Mouse (Mus musculus): Measurements from ENCODE around the gene Syne3. TPM values are rescaled to one million over a fixed set of nuclear protein-coding genes. Genes with fewer than 3 reads are reported as not detected.

Syne3 gene
- total RNA-seq, 2 experiments from 2014 or later, result 4.1 to 4.7 TPM

- Histone ChIP-seq H3K27ac (peak overlapping the region; percentile 79), H3K4me3 (no peak overlapping the region; the same call in 1 of the 2 replicates)
- TF ChIP-seq CTCF (IDR thresholded peaks at IDR 0.05), result no peak
- intact Hi-C loops (cut with DNase I), result no loop called here
- peak; percentile 44 for DNase-seq
Measured at GRCm38 (mm10) chr12:104992123-104992741, 17.4 kb downstream of the Syne3 start.

DNA sequence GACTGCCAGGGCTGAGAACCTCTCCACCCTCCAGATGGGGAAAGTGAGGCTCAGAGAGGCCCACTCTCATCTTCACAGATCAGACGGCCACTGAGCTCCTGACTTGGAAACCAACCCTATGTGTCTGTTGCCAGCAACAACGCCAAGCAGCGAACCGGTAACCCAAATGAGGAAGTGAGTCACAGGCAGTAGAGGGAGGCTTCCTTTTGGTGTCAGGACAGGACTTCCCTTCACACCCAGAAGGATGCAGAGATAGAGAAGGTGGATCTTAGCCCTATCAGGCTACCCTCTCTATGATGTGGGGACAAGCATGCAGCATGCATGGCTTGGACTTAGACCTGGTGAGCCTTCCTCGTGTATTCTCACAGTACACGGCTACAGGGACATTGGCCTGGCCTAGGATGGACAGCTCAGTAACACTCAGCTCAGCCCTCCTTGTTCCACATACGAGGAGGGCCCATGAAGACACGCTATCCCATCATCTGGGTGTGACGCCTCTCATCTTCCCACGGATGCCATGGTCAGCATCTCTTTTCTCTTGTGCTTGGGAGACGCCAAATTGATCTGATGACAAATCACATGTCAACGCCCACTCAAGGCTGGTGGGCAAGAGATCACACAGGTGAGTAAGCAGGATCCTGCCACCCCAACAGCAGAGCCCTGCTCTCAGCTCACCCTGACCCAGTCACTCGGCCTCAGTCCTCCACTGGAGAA is 18.7 kb downstream of the Syne3 start:
- TF ChIP-seq CTCF (IDR thresholded peaks at IDR 0.05), result no peak
- H3K4me3 ChIP-seq, result no peak overlapping the region
- H3K27ac ChIP-seq, result peak overlapping the region; percentile 79
- DNase-seq, result no peak
- intact Hi-C loops (cut with DNase I), result no loop called here

GRCm38 (mm10) chr12:104987936-104988335 is 21.7 kb downstream of the Syne3 start:
- DNase-seq, result no peak
- H3K27ac ChIP-seq, result no peak overlapping the region
- intact Hi-C loops (cut with DNase I), result no loop called here
- no peak overlapping the region for H3K4me3 ChIP-seq
- no peak for TF ChIP-seq CTCF (IDR thresholded peaks at IDR 0.05)

- H3K4me3 ChIP-seq, result no peak overlapping the region
- intact Hi-C loops (cut with DNase I), result no loop called here
- no peak overlapping the region for H3K27ac ChIP-seq
- no peak for TF ChIP-seq CTCF (IDR thresholded peaks at IDR 0.05)
- DNase-seq, result peak; percentile 11
Measured at GRCm38 (mm10) chr12:104986781-104987180, 22.8 kb downstream of the Syne3 start.

DNA sequence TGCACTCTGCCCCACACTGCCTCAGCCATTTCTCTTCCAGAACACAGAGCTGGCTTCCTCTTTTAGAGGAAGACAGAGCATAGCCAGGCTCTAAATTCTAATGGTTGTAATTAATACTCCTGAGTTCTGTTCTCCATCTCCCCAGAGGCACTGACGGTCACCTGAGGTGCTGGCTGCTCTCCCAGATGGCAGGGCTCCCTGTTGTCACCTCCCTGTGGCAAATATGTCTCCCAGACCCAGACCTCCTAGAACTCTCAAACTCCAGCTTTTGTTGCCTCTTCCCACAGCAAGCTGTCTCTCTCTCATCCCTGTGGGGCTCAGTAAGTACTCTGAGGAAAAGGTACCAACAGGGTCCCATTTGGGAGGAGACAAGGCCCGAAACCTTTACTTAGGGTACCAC is 23.6 kb downstream of the Syne3 start:
- DNase-seq, result peak; percentile 42
- no peak for TF ChIP-seq CTCF (IDR thresholded peaks at IDR 0.05)
- intact Hi-C loops (cut with DNase I), result no loop called here
- H3K27ac ChIP-seq, result peak overlapping the region; percentile 38
- H3K4me3 ChIP-seq, result no peak overlapping the region

DNA sequence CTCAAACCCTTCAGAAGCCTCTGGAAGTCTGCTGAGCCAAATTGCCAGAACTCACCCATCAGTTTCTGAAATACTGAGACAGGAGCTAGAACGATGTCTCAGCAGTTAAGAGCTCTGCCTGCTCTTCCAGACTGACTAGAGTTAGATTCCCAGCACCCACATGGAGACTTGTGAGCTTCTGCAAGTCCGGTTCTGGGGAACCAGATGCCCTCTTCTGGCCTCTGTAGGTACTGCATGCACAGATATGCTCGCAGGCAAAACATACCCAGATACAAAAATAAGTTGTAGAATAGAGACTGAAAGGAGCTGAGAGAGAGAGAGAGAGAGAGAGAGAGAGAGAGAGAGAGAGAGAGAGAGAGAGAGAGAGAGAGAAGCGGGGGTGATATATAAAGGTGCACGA is 24.5 kb downstream of the Syne3 start:
- Histone ChIP-seq H3K27ac (no peak overlapping the region), H3K4me3 (no peak overlapping the region)
- no peak for DNase-seq
- TF ChIP-seq CTCF (IDR thresholded peaks at IDR 0.05), result peak; percentile 48
- intact Hi-C loops (cut with DNase I), result no loop called here

- H3K27ac ChIP-seq, result peak overlapping the region; percentile 85
- H3K4me3 ChIP-seq, result no peak overlapping the region
- no peak for TF ChIP-seq CTCF (IDR thresholded peaks at IDR 0.05)
- intact Hi-C loops (cut with DNase I), result no loop called here
- peak; percentile 68 for DNase-seq
Measured at GRCm38 (mm10) chr12:104983476-104983875, 26.1 kb downstream of the Syne3 start.

DNA sequence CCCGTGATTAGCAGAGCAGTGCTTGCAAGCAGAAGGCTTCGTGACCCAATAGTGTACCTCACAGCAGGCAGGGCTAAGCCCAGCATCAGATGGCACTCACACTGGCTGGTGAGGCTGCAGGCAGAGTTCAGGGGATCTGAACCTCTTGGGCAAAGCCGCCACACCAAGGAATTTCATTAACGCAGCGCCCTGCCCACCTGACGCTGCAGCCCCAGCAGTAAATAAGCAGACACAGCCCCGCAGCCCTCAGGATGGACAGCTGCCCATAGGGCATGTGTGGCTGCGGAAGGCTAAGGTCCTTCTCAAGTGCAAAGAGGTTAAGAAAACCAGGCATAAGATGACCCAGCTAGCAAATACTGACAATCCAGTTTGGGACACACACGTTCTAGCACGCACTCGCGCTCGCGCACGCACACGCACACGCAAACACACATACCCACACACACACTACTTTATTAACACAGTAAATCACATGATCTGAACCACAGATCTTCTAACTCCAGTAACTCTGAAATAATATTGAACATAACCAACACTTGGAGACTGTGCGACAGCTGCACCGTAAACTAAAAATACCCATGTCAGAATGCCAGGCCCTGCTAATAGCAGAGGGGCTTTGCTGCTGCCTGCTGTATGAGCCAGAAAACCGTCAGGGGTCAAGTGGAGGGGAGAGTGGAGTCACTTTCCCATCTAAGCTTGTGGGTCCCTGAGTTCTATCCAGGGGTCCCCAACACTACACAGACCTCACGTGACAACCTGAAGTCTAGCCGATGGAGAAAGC is 30.5 kb downstream of the Syne3 start:
- intact Hi-C loops (cut with DNase I), result loop anchor here (1.0 kb wide), 1 partner anchor 28 kb away; no protein-coding TSS in a partner anchor
- H3K27ac ChIP-seq, result peak overlapping the region; percentile 91
- DNase-seq, result peak; percentile 54
- no peak for TF ChIP-seq CTCF (IDR thresholded peaks at IDR 0.05)
- peak overlapping the region; percentile 58 for H3K4me3 ChIP-seq

DNA sequence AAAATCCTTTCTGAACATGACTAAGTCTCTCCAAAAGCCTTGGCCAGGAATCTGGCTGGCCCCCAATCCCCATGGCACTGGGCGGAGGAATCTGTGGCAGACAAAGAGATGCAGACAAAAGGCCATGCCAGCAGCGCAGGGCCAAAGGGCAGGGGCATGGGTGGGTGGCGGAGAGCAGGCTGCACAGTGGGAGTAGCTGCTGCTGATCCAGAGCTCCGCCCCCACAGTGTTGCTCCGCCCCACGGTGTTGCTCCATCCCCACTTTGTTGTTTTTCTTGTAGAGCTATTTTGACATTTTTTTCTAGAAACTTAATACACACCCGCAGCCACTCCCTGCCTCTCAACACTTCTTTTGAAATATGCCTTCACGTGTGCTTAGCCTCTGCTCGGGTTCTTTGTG is 31.2 kb downstream of the Syne3 start:
- intact Hi-C loops (cut with DNase I), result no loop called here
- Histone ChIP-seq H3K27ac (peak overlapping the region; percentile 91), H3K4me3 (peak overlapping the region; percentile 58)
- no peak for TF ChIP-seq CTCF (IDR thresholded peaks at IDR 0.05)
- peak; percentile 90 for DNase-seq

DNA sequence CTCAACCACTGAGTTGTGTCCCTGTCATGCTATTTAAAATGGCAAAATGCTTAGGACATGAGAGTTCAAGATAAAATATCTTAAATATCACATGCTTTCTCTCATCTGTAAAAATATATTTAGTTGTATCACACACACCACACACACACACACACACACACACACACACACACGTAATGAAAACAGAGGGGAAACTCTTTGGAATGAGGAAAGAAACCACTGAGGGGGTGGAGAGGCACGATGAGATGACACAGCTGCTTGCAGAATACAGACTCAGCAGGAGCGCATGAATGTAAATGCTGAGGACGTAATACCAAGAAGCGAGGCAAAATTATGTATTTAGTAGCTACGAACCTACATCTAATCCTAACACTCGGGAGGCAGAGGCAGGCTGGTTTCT is 32.7 kb downstream of the Syne3 start:
- DNase-seq, result no peak
- intact Hi-C loops (cut with DNase I), result no loop called here
- H3K4me3 ChIP-seq, result no peak overlapping the region
- TF ChIP-seq CTCF (IDR thresholded peaks at IDR 0.05), result no peak
- H3K27ac ChIP-seq, result no peak overlapping the region

GRCm38 (mm10) chr12:104976331-104976817 is 33.2 kb downstream of the Syne3 start:
- no peak for DNase-seq
- Histone ChIP-seq H3K27ac (no peak overlapping the region), H3K4me3 (no peak overlapping the region)
- intact Hi-C loops (cut with DNase I), result no loop called here
- no peak for TF ChIP-seq CTCF (IDR thresholded peaks at IDR 0.05)

GRCm38 (mm10) chr12:104972860-104973259 is 36.7 kb downstream of the Syne3 start:
- no peak for TF ChIP-seq CTCF (IDR thresholded peaks at IDR 0.05)
- Histone ChIP-seq H3K4me3 (no peak overlapping the region), H3K27ac (no peak overlapping the region)
- intact Hi-C loops (cut with DNase I), result no loop called here
- peak; percentile 13 for DNase-seq

DNA sequence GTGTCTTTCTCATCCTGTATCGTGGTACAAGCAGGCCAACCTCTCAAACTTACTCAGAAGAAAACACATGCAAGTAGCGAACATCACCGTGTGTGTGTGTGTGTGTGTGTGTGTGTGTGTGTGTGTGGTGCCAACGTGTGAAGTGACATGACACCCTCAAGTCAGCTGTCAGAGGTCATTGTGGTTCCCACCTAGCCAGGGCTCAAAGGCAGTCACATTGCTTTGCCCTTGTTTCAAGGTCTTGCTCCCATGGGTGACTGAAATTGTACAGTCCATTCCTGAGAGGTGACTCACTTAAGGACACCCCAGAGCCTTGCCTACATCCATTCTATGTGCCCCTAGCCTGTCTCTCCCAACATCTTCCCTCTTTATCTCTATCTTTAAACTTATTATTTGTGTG is 40.0 kb downstream of the Syne3 start:
- H3K27ac ChIP-seq, result no peak overlapping the region; the same call in 1 of the 2 replicates
- peak; percentile 6 for DNase-seq

More for the DNA sequence above, 40.0 kb downstream of the Syne3 start:
- no peak for TF ChIP-seq CTCF (IDR thresholded peaks at IDR 0.05)
- no peak overlapping the region for H3K4me3 ChIP-seq
- intact Hi-C loops (cut with DNase I), result no loop called here

Data from gastrocnemius, adult 2 months (tissue).